Mouse (Mus musculus): ENCODE data around the gene Ccpg1.

Gene Ccpg1

DNA sequence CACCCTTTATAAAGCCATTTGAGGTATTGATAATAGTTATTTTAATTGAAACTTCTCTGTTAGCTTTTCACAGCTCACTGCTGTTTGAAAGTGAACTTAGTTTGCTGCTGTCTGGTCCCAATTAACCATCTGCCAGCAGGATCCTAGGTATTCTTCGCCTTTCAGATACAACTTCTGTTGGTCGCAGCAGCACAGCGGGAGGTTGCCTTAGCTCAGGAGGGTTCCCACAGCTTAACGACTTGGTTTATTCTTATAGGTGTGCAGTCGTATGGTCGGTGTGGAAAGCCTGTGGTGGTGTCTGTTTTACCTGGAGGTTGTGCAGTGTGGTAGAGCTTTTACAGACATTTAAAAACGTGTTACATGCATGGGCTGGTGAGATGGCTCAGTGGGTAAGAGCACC, 11.6 kb downstream of the Ccpg1 start:
- DNase-seq, result no peak

- DNase-seq, result no peak
Observed at GRCm38 (mm10) chr9:73000487-73000886, 15.3 kb downstream of the Ccpg1 start.

- DNase-seq, result no peak
Observed at GRCm38 (mm10) chr9:73001314-73002011, 16.2 kb downstream of the Ccpg1 start.

DNA sequence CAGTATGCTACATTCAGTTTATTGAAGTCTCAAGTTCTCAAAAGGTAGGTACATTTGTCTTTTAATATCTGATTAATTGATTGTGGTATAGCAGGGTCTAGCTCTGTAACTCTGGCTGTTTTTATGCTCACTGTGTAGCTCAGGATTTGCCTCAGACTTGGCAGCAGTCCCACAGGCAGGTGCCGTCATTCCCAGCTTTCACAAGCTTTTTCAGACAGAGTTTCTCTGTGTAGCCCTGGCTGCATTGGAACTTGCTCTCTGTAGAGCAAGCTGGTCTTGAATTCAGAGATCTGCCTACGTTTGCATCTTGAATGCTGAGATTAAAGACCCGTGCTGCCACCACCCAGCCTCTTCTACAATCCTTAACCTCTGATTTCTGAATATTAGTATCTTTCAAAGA, 16.9 kb downstream of the Ccpg1 start:
- no peak for DNase-seq

DNA sequence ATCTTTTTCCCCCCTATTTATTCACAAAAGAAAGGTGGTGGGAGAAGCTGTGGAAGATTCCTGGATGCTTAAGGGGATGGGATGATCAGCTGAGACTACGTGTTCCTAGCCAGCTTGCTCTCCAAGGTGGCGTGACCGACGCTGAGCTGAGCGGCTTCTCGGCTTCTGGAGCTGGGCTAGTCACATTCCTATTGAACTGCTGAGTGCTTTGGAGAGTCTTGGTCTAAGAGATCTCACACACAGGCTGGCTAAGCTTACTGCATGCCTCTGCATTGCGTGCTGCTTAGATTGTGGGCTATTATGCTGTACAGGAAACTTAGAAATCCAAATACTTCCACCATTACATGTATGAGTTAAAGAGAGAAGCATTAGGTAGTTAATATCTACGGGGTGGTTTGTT, 18.8 kb downstream of the Ccpg1 start:
- DNase-seq, result peak; percentile 28

DNA sequence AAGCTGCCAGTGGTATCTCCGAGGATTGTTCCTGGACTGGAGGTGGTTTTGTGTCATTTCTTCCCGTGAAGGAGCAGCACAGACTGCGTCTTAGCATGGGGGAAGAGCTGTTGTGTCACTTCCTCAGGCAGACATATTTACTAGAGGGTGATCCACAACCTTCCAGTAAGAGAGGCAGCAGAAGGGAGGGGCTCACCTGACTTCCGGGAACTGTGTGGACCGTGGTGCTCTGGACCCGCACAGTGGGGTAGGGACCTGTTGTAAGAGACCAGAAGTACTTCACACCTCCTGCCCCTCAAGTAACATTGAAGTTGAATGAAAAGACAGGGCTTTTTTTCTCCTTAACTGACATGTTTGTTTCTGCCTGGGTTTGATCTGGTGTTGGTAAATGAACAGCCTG, 19.9 kb downstream of the Ccpg1 start:
- no peak for DNase-seq

DNA sequence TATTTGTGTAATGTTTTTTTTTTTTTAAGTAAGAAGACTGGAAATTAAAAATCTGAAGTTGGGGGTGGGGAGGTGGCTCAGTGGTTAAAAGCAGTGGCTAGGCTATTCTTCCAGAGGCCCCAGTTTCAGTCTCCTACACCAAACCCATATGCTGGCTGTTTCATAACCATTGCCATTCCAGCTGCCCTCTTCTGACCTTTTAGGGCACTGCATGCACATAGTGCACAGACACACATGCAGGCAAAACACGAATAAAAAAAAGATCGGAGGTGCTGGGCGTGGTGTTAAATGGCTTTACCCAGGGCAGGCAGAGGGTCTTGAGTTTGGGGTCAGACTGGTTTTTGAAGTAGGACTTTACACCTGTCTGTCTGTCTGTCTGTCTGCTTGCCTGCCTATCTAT, 20.9 kb downstream of the Ccpg1 start:
- no peak for DNase-seq

- no peak for DNase-seq
Observed at GRCm38 (mm10) chr9:73008384-73008783, 23.2 kb downstream of the Ccpg1 start.

DNA sequence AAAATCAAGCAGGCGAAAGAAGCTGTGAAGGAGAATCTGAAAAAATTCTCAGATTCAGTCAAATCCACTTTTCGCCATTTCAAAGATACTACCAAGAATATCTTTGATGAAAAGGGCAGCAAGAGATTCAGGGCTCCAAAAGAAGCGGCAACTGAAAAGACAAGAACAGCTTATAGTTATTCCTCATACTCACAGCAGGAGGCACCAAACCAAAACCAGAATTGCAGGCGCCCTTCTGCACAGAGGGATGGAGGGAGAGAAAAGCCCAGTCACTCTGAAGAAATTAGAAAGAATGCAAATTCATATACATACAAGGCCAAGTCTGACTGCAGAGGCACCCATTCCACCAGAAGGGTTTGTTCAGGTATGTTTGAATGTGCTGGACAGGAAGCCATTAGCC, 27.4 kb downstream of the Ccpg1 start:
- no peak for DNase-seq

DNA sequence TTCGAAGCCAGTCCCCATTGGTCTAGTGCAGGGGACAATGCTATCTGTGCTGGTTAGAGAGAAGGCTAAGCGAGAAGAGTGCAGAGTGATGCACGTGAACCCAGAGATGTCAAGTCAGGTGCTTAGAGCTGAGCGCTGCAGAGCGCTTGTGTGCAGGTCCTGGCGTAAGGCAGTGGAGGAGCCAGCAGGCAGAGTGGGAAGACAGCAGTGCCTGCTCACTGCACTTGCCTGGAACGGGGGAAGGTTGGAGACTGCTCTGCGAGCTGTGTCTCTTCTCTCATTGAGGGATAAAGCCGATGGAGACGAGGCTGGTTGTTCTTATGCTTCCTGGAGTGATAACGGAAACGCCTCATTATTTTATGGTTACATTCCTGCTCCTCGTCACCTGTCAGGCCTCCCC, 29.5 kb downstream of the Ccpg1 start:
- DNase-seq, result no peak

DNA sequence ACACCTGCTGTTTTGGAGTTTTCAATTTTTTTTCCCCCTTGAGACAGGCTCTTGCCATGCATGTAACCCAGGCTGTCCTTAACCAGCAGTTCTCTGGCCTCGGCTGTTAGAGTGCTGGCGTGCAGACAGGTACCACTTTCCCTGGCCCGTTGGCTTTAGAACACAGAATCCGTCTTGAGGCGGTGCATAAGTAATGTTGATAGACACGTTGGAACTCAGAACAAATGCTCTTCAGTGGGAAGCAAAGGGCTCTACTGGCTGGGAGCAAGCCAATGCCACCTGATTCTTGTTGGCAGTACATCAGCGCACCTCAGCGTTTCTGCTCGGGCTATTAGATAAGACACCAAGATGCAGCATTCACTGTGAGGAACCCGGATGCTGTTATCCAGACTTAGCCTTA, 34.6 kb downstream of the Ccpg1 start:
- DNase-seq, result peak; percentile 17

DNA sequence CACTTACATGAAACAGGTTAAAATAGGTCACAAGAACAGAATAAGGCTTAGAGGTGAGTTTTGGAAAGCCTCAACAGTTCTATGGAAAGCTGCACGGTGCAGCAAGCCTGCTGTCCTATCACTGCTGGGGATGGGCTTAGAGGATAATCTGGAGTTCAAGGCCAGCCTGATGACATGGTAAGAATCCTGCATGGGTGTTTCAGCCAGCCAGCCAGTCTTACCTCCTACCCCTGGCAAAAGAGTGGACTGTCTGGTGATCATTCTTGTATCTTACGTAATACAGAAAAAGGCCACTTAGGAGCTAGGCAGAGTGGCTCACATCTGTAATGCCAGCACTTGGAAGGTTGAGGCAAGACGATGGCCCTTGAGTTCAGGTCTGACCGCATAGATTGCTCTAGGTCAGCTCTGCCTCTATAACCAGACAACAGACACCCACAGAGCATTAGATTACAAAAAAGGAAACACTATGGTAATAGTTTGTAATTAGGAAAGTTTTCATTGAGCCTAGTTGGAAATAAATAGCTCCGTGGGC, 35.4 kb downstream of the Ccpg1 start:
- DNase-seq, result no peak

DNA sequence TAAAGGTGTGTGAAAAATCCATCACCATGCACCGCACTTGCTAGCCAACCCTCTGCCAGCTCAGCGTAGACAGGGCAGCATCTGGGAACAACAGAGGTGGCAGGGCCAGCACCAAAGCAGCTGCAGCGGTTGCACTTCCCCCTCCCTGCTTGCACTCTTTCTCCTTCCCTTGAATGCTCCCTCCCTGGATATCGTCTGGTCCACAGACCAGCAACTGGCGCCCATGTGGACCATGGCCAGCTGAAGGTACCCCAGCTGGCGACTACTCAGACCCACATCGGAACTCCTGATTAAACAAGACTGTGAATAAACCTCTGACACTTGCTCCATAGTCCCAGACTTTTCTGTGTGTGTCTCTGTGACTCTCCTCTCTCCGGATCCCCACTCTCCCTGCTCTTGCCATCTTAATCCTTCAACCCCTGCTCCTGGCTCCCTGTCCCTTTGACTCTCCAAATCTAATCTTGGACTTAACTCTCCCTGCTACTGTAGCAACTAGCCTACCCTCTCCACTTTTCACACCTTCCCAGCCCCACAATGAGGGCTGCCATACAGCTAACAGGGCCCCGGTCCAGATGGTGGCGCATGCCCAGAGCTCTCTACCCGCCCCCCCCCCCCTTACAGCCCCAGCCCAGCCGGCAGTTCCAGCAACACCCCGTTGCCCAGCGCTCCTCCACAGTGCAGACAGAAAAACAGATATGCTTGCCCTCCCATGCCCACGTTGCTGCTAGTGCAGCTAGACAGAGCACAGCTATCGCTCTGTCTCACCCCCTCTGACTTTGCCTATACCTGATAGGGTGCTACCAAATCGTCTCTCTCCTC, 40.8 kb downstream of the Ccpg1 start:
- no peak for DNase-seq

DNA sequence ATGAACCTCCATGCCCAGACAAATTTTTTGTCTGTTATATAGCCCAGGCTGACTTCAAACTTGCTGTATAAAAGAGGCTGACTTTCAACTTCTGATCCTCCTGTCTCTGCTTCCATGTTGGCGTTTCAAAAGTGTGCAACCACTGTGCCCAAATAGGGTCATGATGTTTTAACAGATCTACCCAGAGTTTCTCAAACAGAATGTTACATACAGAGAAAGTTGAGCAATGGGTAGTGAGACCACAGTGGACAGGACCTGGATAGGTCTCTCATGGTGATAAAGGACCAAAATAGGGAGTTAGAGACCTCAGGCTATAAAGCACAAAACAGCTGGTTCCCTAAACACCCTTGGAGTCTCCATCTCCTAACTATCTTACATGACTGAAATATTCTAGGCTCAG, 45.2 kb downstream of the Ccpg1 start:
- no peak for DNase-seq

GRCm38 (mm10) chr9:73031421-73031820, 46.2 kb downstream of the Ccpg1 start:
- DNase-seq, result no peak

DNA sequence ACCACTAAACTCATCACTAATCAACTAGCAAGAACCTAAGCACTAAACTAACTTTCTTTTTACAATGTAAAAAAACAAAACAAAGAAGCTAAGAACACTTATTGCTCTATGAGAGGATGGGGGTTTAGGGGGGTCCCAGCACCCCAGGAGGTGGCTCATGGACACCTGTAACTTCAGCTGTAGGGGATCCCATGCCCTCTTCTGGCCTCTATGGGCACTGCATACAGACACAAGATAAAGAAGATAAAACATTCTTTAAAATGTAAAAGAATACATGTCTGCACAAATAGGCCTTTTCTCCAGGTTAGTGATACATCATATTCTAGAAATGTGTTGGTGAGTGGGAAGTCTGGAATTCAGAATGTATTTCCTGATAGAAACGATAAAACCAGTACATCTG, 48.2 kb downstream of the Ccpg1 start:
- no peak for DNase-seq

DNA sequence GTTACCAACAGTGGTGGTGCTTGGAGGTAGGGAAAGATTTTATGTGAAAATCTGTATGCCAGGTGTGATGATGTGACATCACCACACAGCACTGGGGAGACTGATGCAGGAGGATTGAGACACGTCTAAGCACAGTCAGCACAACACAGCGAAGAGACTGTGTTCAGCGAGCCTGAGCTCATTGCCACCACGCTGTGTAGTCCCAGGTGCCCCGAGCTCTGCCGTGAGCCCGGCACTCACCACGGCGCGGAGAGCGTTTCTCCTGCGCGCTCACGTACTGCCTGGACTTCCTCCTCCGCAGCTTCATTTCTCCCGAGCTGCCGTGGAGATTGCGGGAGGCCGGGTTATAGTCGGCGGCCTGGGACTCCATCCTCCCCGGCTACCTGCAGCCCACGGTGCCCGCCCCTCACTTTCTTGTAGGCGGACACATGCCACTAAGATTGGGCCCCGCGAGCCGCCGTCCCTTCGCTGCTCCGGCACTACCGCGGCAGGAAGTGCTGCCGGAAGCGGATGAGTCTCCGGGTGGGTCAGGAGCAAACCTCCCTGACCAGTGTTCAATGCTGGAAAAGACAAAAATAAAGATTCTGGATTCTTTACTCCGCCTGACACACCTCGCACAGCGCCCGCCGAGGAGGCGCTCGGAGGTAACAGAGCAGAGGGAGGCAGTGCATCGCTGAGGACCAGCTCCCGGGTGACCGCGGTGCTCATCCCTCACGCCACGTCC, 54.2 kb downstream of the Ccpg1 start:
- peak; percentile 93 for DNase-seq

- no peak for DNase-seq
Observed at GRCm38 (mm10) chr9:73040080-73040479, 54.9 kb downstream of the Ccpg1 start, which contains the start of gene Pigb. TSS of gene Pigb (minus strand) at chr9:73040378.

GRCm38 (mm10) chr9:73044146-73045079, 59.2 kb downstream of the Ccpg1 start, which contains the start of gene Rab27a:
TSS of gene Rab27a (plus strand) at chr9:73044854.
- DNase-seq, result peak; percentile 93

- DNase-seq, result peak; percentile 26
Observed at GRCm38 (mm10) chr9:73045204-73045603, 60.0 kb downstream of the Ccpg1 start.

DNA sequence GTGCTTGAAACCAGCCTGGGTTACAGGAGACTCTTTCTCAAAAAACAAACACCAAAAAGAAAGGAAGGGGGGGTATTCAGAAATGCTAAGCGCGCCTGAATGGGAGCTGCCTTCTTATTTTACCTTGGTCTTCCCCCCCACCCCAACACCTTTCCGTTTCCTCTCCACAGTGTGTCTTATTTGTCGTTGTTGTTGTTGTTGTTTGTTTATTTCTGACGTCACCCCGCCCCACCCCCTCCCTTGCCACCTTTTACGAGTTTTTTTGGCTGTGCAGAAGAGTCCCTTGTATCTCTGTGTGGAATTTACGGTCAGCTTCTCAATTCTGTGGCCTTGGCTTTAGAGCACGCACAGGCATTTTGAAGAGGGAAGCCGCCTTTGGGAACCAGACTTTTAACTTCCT, 60.5 kb downstream of the Ccpg1 start:
- no peak for DNase-seq

DNA sequence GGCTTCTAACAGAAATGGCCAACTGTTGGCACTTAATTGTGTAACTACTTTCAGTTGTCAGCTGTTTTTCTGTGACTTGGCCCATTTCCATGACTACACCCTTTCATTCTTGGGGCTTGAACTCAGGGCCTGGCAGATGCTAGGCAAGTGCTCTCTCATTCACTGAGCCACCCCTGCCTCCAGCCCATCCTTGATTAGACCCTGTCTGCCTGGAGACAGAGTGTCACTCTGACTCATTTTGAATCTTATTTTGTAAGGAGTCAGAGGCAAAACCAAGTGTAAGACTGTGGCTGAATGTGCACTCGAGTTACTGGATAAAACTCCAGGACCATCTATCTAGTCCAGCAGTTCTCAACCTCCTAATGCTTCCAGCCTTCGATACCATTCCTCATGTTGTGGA, 62.7 kb downstream of the Ccpg1 start:
- no peak for DNase-seq

Data from lung, postnatal 10 days (tissue).